Mouse (Mus musculus) stomach, postnatal 0 days (tissue): ENCODE data around the gene Nfia. TPM values are rescaled to one million over a fixed set of nuclear protein-coding genes. Genes with fewer than 3 reads are reported as not detected.

ENCODE experiments used
- ATAC-seq: fragments of 200-750 bp; cut with Nextera tagmentation; 2 replicates; pipeline ENCODE4 v1.8.0; 2017; ENCODE audit not compliant: low FRiP score, low TSS enrichment
- DNase-seq: peaks from one replicate; pipeline ENCODE4 v3.0.0-alpha.2; 2016; ENCODE audit warnings: low spot score
- H3K27ac ChIP-seq: fragments of 300-500 bp; sonication (generic); replicated peaks from 2 replicates; pipeline ENCODE4 v1.5.1; 2014; ENCODE audit warnings: mild to moderate bottlenecking, control low read depth
- H3K27me3 ChIP-seq: fragments of 300-500 bp; sonication (generic); 2 replicates; pipeline ENCODE4 v1.6.1; 2014; ENCODE audit warnings: low read length; ENCODE audit not compliant: control insufficient read depth, insufficient read depth
- H3K36me3 ChIP-seq: fragments of 300-500 bp; sonication (generic); 2 replicates; pipeline ENCODE4 v1.6.1; 2014; ENCODE audit warnings: low read length, mixed read lengths; ENCODE audit not compliant: control insufficient read depth, insufficient read depth
- H3K4me1 ChIP-seq: fragments of 300-500 bp; sonication (generic); replicated peaks from 2 replicates; pipeline ENCODE4 v1.6.1; 2014; ENCODE audit warnings: antibody characterized with exemption; ENCODE audit not compliant: control insufficient read depth, insufficient read depth
- H3K4me2 ChIP-seq: fragments of 300-500 bp; sonication (generic); replicated peaks from 2 replicates; pipeline ENCODE4 v1.6.1; 2014; ENCODE audit warnings: low read depth, mild to moderate bottlenecking, control low read depth, moderate library complexity
- H3K4me3 ChIP-seq: fragments of 300-500 bp; sonication (generic); 2 replicates; pipeline ENCODE4 v1.5.1; 2014; ENCODE audit warnings: low read depth, low read length, control low read depth
- H3K9ac ChIP-seq: fragments of 300-500 bp; sonication (generic); 2 replicates; pipeline ENCODE4 v1.6.1; 2014; ENCODE audit warnings: mild to moderate bottlenecking, low read length, control low read depth, mixed read lengths
- H3K9me3 ChIP-seq: fragments of 300-500 bp; sonication (generic); 2 replicates; pipeline ENCODE4 v1.6.1; 2016; ENCODE audit warnings: low read length; ENCODE audit not compliant: control insufficient read depth
- CTCF ChIP-seq: IDR thresholded peaks from 2 replicates; pipeline ENCODE4 v1.5.1; 2016; ENCODE audit warnings: antibody characterized with exemption, low read depth, mild to moderate bottlenecking, moderate library complexity
- EP300 ChIP-seq: optimal IDR thresholded peaks from 2 replicates; pipeline ENCODE3; 2016; ENCODE audit warnings: antibody characterized with exemption
- WGBS: fragments of 180-500 bp; shearing (Covaris S2); extraction: QIAGEN DNeasy Blood & Tissue Kit; methylation state at CpG from one replicate; pipeline ENCODE4 v1.1.7; 2014; 5-methylcytosine and 5-hydroxymethylcytosine counted together
- polyA plus RNA-seq: library from polyadenylated mRNA; unstranded; fragments of >200 nt; fragmentation: Nextera tagmentation; extraction: Ambion mirVana; gene quantifications from 2 replicates; pipeline ENCODE4 v1.2.1, GENCODE M21; 2015

Gene Nfia
- polyA plus RNA-seq, 1 experiment from 2014 or later: 26.0 TPM

GRCm38 (mm10) chr4:97962856-97963255 is 190.3 kb downstream of the Nfia start:
- no peak for DNase-seq
- Histone ChIP-seq H3K4me1 (no peaks in the 10 kb centered on the region), H3K9me3 (no peaks in the 10 kb centered on the region), H3K27ac (no peak overlapping the region), H3K27me3 (no peaks in the 10 kb centered on the region), H3K4me3 (no peak overlapping the region), H3K36me3 (no peaks in the 10 kb centered on the region), H3K4me2 (no peak overlapping the region), H3K9ac (no peak overlapping the region)
- ATAC-seq: no peak
- WGBS: 76% methylated on average over 7 of the region's 7 CpGs
- no peak for TF ChIP-seq EP300
- no peak for TF ChIP-seq CTCF

GRCm38 (mm10) chr4:97963951-97964350 is 191.4 kb downstream of the Nfia start:
- WGBS: 44% methylated on average over 1 of the region's 1 CpGs
- Histone ChIP-seq H3K27ac (no peak overlapping the region), H3K9me3 (no peaks in the 10 kb centered on the region), H3K4me1 (no peaks in the 10 kb centered on the region), H3K36me3 (no peaks in the 10 kb centered on the region), H3K4me3 (no peak overlapping the region), H3K9ac (no peak overlapping the region), H3K27me3 (no peaks in the 10 kb centered on the region), H3K4me2 (no peak overlapping the region)
- TF ChIP-seq CTCF (no peak), EP300 (no peak)
- DNase-seq (no peak), ATAC-seq (no peak)

GRCm38 (mm10) chr4:97968786-97969348 is 196.3 kb downstream of the Nfia start:
- no peak for ATAC-seq

GRCm38 (mm10) chr4:97973064-97973463 is 200.5 kb downstream of the Nfia start:
- H3K36me3 ChIP-seq: no peaks in the 10 kb centered on the region
- TF ChIP-seq CTCF (no peak), EP300 (no peak)
- no peak overlapping the region for H3K9ac ChIP-seq
- H3K4me1 ChIP-seq: 0 out of 2 replicates have a peak, but pooled peaks cover 2% of the 10 kb centered on the region
- no peaks in the 10 kb centered on the region for H3K27me3 ChIP-seq
- H3K4me2 ChIP-seq: no peak overlapping the region
- no peak overlapping the region for H3K27ac ChIP-seq
- ATAC-seq (no peak), DNase-seq (no peak)
- 96% methylated on average over 2 of the region's 2 CpGs for WGBS
- no peak overlapping the region for H3K4me3 ChIP-seq
- H3K9me3 ChIP-seq: no peaks in the 10 kb centered on the region

More at GRCm38 (mm10) chr4:97968786-97969348, 196.3 kb downstream of the Nfia start:
- Histone ChIP-seq H3K4me3 (no peak overlapping the region), H3K9ac (no peak overlapping the region), H3K9me3 (no peaks in the 10 kb centered on the region), H3K4me1 (no peaks in the 10 kb centered on the region), H3K36me3 (no peaks in the 10 kb centered on the region), H3K27ac (peak overlapping the region; percentile 30; the same call in 1 of the 2 replicates), H3K4me2 (no peak overlapping the region), H3K27me3 (no peaks in the 10 kb centered on the region)
- DNase-seq: no peak
- 65% methylated on average over 7 of the region's 7 CpGs for WGBS
- TF ChIP-seq CTCF: no peak

- peak; percentile 56; the same call in 1 of the 2 replicates for ATAC-seq
- WGBS: 31% methylated on average over 6 of the region's 6 CpGs
- H3K27ac ChIP-seq: peak overlapping the region; percentile 14; the same call in 1 of the 2 replicates
These were observed 201.5 kb downstream of the Nfia start for GRCm38 (mm10) chr4:97974037-97974436.

GRCm38 (mm10) chr4:97976891-97977290 is 204.4 kb downstream of the Nfia start:
- ATAC-seq: no peak; the same call in 1 of the 2 replicates
- Histone ChIP-seq H3K4me1 (0 out of 2 replicates have a peak, but pooled peaks cover 2% of the 10 kb centered on the region), H3K27ac (no peak overlapping the region), H3K27me3 (no peaks in the 10 kb centered on the region), H3K9me3 (no peaks in the 10 kb centered on the region), H3K36me3 (no peaks in the 10 kb centered on the region), H3K4me3 (no peak overlapping the region), H3K9ac (no peak overlapping the region), H3K4me2 (no peak overlapping the region)
- TF ChIP-seq CTCF (no peak), EP300 (no peak)
- no peak for DNase-seq
- WGBS: 38% methylated on average over 5 of the region's 5 CpGs

More at GRCm38 (mm10) chr4:97974037-97974436, 201.5 kb downstream of the Nfia start:
- H3K4me2 ChIP-seq: no peak overlapping the region
- no peaks in the 10 kb centered on the region for H3K27me3 ChIP-seq
- no peak for DNase-seq
- no peak overlapping the region for H3K4me3 ChIP-seq
- no peaks in the 10 kb centered on the region for H3K36me3 ChIP-seq
- no peak overlapping the region for H3K9ac ChIP-seq
- H3K4me1 ChIP-seq: 0 out of 2 replicates have a peak, but pooled peaks cover 2% of the 10 kb centered on the region
- no peaks in the 10 kb centered on the region for H3K9me3 ChIP-seq
- TF ChIP-seq CTCF (no peak), EP300 (no peak)
